Mouse (Mus musculus) CD4-positive, CD25-positive, alpha-beta regulatory T cell, adult 9 weeks (primary cell): ENCODE results near the gene Ftcd. TPM values are rescaled to one million over a fixed set of nuclear protein-coding genes. Genes with fewer than 3 reads are reported as not detected.

Experiments used
- polyA plus RNA-seq: library from polyadenylated mRNA; unstranded; fragments of 100-300 nt; shearing (Covaris generic); gene quantifications from one replicate; pipeline ENCODE4 v1.2.1, GENCODE M21; 2017

Gene Ftcd
- polyA plus RNA-seq = not detected

DNA sequence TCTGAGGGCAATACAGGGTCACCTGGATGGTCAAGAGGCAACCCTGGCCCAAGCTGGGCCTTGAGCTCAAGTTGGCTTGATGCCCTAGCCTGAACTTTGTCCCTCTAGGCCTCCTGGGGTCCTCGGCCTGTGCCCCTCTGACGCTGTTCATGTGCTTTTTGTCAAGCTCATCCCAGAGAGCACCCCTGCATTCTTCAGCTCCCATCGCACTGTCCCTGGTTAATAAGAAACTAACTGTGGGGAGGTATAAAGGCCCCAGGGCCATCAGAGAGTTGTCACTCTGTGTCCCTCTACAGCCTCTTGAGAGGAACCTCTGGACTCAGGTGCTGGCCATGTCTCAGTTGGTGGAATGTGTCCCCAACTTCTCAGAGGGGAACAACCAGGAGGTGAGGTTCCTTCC lies at the start of gene Ftcd:
Gene Ftcd, plus strand, starts transcription at position 275 of the 400 bp plus-strand sequence.

DNA sequence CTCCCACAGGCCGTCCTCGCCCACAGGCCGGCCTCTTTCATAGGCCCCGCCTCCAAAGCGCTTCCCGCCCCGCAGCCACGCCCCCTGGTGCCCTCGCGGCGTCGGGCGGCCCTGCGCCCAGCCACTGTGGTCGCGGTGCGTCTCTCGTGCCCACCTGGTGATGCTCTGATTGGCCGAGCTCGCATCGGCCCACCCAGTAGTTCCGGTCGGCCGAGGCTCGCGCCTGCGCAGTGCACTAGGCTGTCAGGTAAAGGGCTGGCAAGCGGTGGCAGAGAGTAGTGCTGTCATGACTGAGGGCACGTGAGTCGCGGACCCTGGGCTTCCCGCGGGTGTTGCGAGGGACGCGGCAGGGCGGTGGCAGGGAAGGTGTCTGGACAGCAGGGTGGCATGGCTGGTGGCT lies 44.1 kb upstream of the Ftcd start, which contains the start of gene Lss:
Gene Lss, plus strand, starts transcription at position 214 of the 400 bp plus-strand sequence.

DNA sequence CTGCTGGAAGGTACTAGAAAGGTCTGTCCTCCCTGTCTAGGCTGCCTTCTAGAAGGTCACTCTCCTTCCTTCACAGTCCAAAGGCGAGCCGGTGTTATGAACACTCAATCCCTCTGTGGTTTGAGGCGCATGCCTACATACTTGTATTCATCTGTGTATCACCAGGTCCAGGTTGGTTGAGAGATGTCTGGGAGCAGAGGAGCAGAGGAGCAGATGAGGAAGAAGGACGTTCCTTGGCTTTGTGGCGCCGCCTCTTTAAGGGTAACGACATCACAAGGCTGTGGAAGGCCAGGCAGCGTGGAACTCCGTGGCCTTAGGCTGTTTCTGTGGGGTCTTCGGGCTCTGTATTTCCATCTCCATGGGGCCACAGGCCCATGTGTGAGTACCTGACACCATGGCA lies 13.5 kb upstream of the Ftcd start, which contains the start of gene Spatc1l:
Gene Spatc1l, plus strand, starts transcription at position 301 of the 400 bp plus-strand sequence.

DNA sequence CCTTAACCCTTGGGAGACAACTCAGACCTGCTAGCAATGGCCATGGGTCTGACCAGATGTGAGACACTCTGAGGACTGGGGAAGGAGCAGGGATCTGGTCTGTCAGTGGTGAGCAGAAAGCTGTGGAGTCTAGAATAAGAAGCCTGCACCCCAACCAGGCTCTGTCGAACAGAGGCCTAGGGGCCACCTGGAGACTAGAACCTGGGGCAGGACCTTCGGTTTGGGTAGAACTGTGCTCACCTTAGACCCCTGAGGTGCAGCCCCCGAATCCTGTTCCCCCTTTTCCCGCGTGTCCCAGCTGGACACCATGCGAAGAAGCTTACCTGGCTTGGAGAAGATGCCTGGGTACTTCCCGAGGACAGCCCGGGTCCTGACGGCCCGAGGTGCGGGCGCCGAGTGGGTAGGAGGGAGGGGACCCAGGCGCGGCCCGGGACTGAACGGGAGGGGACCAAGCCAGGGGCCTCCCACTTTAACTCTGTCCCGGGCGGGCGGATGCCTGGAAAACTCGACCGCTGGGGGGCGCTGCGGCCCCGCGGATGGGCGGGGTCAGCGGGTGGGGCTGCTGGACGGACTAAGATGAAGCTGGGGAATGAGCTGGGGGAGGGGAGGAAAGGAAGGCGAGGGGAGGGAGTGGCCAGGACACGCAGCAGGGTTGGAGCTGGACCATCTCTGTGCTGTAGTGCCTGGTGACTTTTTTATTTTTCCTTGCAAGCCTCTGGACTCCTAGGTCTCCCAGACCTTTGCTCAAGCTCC lies 47.7 kb downstream of the Ftcd start, which contains the start of gene Col6a2:
Gene Col6a2, minus strand, starts transcription at position 703 of the 753 bp plus-strand sequence.

Other genes starting within 250 kb of the Ftcd start
- 1.8 TPM for gene Dip2a, start 230.4 kb upstream of the Ftcd start, polyA plus RNA-seq
- 19.0 TPM for gene AC141477.1, start 135.2 kb upstream of the Ftcd start, polyA plus RNA-seq
- gene Pcnt, start 132.9 kb upstream of the Ftcd start, polyA plus RNA-seq = 30.3 TPM
- gene 2610028H24Rik, start 126.6 kb upstream of the Ftcd start, polyA plus RNA-seq = 0.20 TPM
- 77.2 TPM for gene Mcm3ap, start 106.7 kb upstream of the Ftcd start, polyA plus RNA-seq
- 4.9 TPM for gene Ybey, start 106.5 kb upstream of the Ftcd start, polyA plus RNA-seq
- 22.4 TPM for gene Lss, start 44.1 kb upstream of the Ftcd start, polyA plus RNA-seq
- not detected for gene Spatc1l, start 13.4 kb upstream of the Ftcd start, polyA plus RNA-seq
- gene Col6a2, start 48.0 kb downstream of the Ftcd start, polyA plus RNA-seq = not detected
- gene Col6a1, start 150.5 kb downstream of the Ftcd start, polyA plus RNA-seq = not detected